Mouse (Mus musculus) urinary bladder, postnatal 4 days (tissue): ENCODE measurements at regions not wholly inside any gene's neighbourhood (a gene's known extent, or its start where the extent isn't known, plus 50 kb on each side); places are given as distances from the start of the nearest gene placed in this dataset.

Experiments used
- DNase-seq, 2 experiments: peaks; one replicate each; pipeline ENCODE4 v3.0.0; 2021 to 2022; ENCODE audit warnings: low spot score in 2 of 2

- DNase-seq = peak in 1 of 2 experiments; percentile 53
Observed at GRCm38 (mm10) chr12:77526581-77526980, 288.7 kb downstream of the Fut8 start.

GRCm38 (mm10) chr12:77527499-77527898, 289.6 kb downstream of the Fut8 start:
- DNase-seq = no peak

- peak in 1 of 2 experiments; percentile 51 for DNase-seq
Observed at GRCm38 (mm10) chr12:77527953-77528865, 290.3 kb downstream of the Fut8 start.

GRCm38 (mm10) chr12:77528868-77529271, 290.9 kb downstream of the Fut8 start:
- peak in 1 of 2 experiments; percentile 40 for DNase-seq

- peak in 1 of 2 experiments; percentile 41 for DNase-seq
Observed at GRCm38 (mm10) chr12:77529414-77529813, 291.5 kb downstream of the Fut8 start.

- DNase-seq = peak in 1 of 2 experiments; percentile 22
Observed at GRCm38 (mm10) chr12:77529955-77530354, 292.0 kb downstream of the Fut8 start.

GRCm38 (mm10) chr12:77531294-77531693, 293.4 kb downstream of the Fut8 start:
- DNase-seq = peak in 1 of 2 experiments; percentile 58

GRCm38 (mm10) chr12:77532547-77532946, 294.6 kb downstream of the Fut8 start:
- DNase-seq = peak in 1 of 2 experiments; percentile 44

- peak in 1 of 2 experiments; percentile 49 for DNase-seq
Observed at GRCm38 (mm10) chr12:77533606-77534005, 295.7 kb downstream of the Fut8 start.

- DNase-seq = peak in 1 of 2 experiments; percentile 32
Observed at GRCm38 (mm10) chr12:77534079-77534478, 296.2 kb downstream of the Fut8 start.

GRCm38 (mm10) chr12:77535147-77535546, 297.2 kb downstream of the Fut8 start:
- no peak for DNase-seq

- DNase-seq = peak in 1 of 2 experiments; percentile 40
Observed at GRCm38 (mm10) chr12:77537139-77537848, 299.4 kb downstream of the Fut8 start.

- peak in 1 of 2 experiments; percentile 44 for DNase-seq
Observed at GRCm38 (mm10) chr12:77539661-77540431, 301.9 kb downstream of the Fut8 start.

- DNase-seq = peak in 1 of 2 experiments; percentile 49
Observed at GRCm38 (mm10) chr12:77541051-77541765, 303.3 kb downstream of the Fut8 start.

- peak in 1 of 2 experiments; percentile 29 for DNase-seq
Observed at GRCm38 (mm10) chr12:77541826-77542225, 303.9 kb downstream of the Fut8 start.

- peak in 1 of 2 experiments; percentile 44 for DNase-seq
Observed at GRCm38 (mm10) chr12:77543651-77544050, 305.7 kb downstream of the Fut8 start.

- peak in 1 of 2 experiments; percentile 51 for DNase-seq
Observed at GRCm38 (mm10) chr12:77546165-77546564, 308.2 kb downstream of the Fut8 start.

- no peak for DNase-seq
Observed at GRCm38 (mm10) chr12:77568286-77568685, 330.4 kb downstream of the Fut8 start.

GRCm38 (mm10) chr12:77570501-77570900, 332.6 kb downstream of the Fut8 start:
- no peak for DNase-seq

GRCm38 (mm10) chr12:77571071-77571470, 333.1 kb downstream of the Fut8 start:
- no peak for DNase-seq

GRCm38 (mm10) chr12:77575046-77575445, 337.1 kb downstream of the Fut8 start:
- DNase-seq = no peak
